Mouse (Mus musculus): ENCODE results near the gene Ackr1. TPM values are rescaled to one million over a fixed set of nuclear protein-coding genes. Genes with fewer than 3 reads are reported as not detected.
A peak's percentile ranks its signal among the peaks of the same experiment; 100 is the strongest.

The Ackr1 gene
- 1 to 10 TPM; 1.1 to 2.0 TPM for total RNA-seq (2021)
- 2.1 and 4.5 TPM in 2 replicates for polyA plus RNA-seq (2012; rRNA removed)
- long read RNA-seq = 0 reads

- no peak for DNase-seq
Observed at GRCm38 (mm10) chr1:173333312-173334253, at the start of gene Ackr1. Ackr1 (minus strand) TSS chr1:173333750.

GRCm38 (mm10) chr1:173381436-173381835 is 47.9 kb upstream of the Ackr1 start:
- DNase-seq = no peak

GRCm38 (mm10) chr1:173377380-173378112 is 44.0 kb upstream of the Ackr1 start:
- DNase-seq = peak; percentile 51

- no peak for DNase-seq
Observed at GRCm38 (mm10) chr1:173374020-173374419, 40.5 kb upstream of the Ackr1 start.

GRCm38 (mm10) chr1:173371586-173371985 is 38.0 kb upstream of the Ackr1 start:
- no peak for DNase-seq

- DNase-seq = no peak
Observed at GRCm38 (mm10) chr1:173370456-173370855, 36.9 kb upstream of the Ackr1 start.

GRCm38 (mm10) chr1:173369611-173370010 is 36.1 kb upstream of the Ackr1 start:
- DNase-seq = no peak

- no peak for DNase-seq
Observed at GRCm38 (mm10) chr1:173367356-173368046, 34.0 kb upstream of the Ackr1 start, which contains the start of gene Cadm3. Cadm3 (minus strand) TSS chr1:173367695.

GRCm38 (mm10) chr1:173366701-173367355 is 33.3 kb upstream of the Ackr1 start:
- DNase-seq = no peak

GRCm38 (mm10) chr1:173365970-173366409 is 32.4 kb upstream of the Ackr1 start:
- no peak for DNase-seq

GRCm38 (mm10) chr1:173364125-173364800 is 30.7 kb upstream of the Ackr1 start:
- DNase-seq = no peak

- DNase-seq = no peak
Observed at GRCm38 (mm10) chr1:173363436-173363835, 29.9 kb upstream of the Ackr1 start.

GRCm38 (mm10) chr1:173361651-173362050 is 28.1 kb upstream of the Ackr1 start:
- DNase-seq = peak; percentile 20

GRCm38 (mm10) chr1:173359590-173360290 is 26.2 kb upstream of the Ackr1 start:
- DNase-seq = no peak

GRCm38 (mm10) chr1:173357799-173358198 is 24.2 kb upstream of the Ackr1 start:
- no peak for DNase-seq

GRCm38 (mm10) chr1:173356699-173357098 is 23.1 kb upstream of the Ackr1 start:
- no peak for DNase-seq

- DNase-seq = no peak
Observed at GRCm38 (mm10) chr1:173355107-173355846, 21.7 kb upstream of the Ackr1 start.

GRCm38 (mm10) chr1:173350372-173350957 is 16.9 kb upstream of the Ackr1 start, which contains the start of gene Aim2:
Aim2 (plus strand) TSS chr1:173350879.
- no peak for DNase-seq

- peak; percentile 28 for DNase-seq
Observed at GRCm38 (mm10) chr1:173349946-173350345, 16.4 kb upstream of the Ackr1 start.

Data from adrenal gland, adult 2 months (tissue).